Mouse (Mus musculus): Measurements from ENCODE around the gene Ptpre.

Ptpre gene

GRCm38 (mm10) chr7:135580306-135581091 is 43.2 kb downstream of the Ptpre start:
- DNase-seq: no peak

GRCm38 (mm10) chr7:135581128-135581527 is 43.8 kb downstream of the Ptpre start:
- DNase-seq: no peak

- DNase-seq: no peak
These were observed 47.9 kb downstream of the Ptpre start for GRCm38 (mm10) chr7:135585125-135585687.

- no peak for DNase-seq
These were observed 49.1 kb downstream of the Ptpre start for GRCm38 (mm10) chr7:135586402-135586801.

- no peak for DNase-seq
These were observed 50.7 kb downstream of the Ptpre start for GRCm38 (mm10) chr7:135587821-135588575.

GRCm38 (mm10) chr7:135588620-135589309 is 51.5 kb downstream of the Ptpre start:
- DNase-seq: no peak

GRCm38 (mm10) chr7:135591461-135591860 is 54.2 kb downstream of the Ptpre start:
- no peak for DNase-seq

GRCm38 (mm10) chr7:135593286-135593685 is 56.0 kb downstream of the Ptpre start:
- DNase-seq: no peak

GRCm38 (mm10) chr7:135593825-135594224 is 56.5 kb downstream of the Ptpre start:
- no peak for DNase-seq

GRCm38 (mm10) chr7:135594676-135595075 is 57.4 kb downstream of the Ptpre start:
- no peak for DNase-seq

GRCm38 (mm10) chr7:135595640-135596174 is 58.4 kb downstream of the Ptpre start:
- DNase-seq: no peak

GRCm38 (mm10) chr7:135597006-135597405 is 59.7 kb downstream of the Ptpre start:
- DNase-seq: peak; percentile 28

GRCm38 (mm10) chr7:135597604-135598289 is 60.5 kb downstream of the Ptpre start:
- peak; percentile 29 for DNase-seq

GRCm38 (mm10) chr7:135598303-135598855 is 61.1 kb downstream of the Ptpre start:
- no peak for DNase-seq

- DNase-seq: no peak
These were observed 62.8 kb downstream of the Ptpre start for GRCm38 (mm10) chr7:135600076-135600475.

- DNase-seq: no peak
These were observed 64.3 kb downstream of the Ptpre start for GRCm38 (mm10) chr7:135601607-135602006.

- no peak for DNase-seq
These were observed 65.0 kb downstream of the Ptpre start for GRCm38 (mm10) chr7:135602265-135602664.

GRCm38 (mm10) chr7:135602881-135603523 is 65.7 kb downstream of the Ptpre start:
- DNase-seq: peak; percentile 39

- DNase-seq: peak; percentile 62
These were observed 67.9 kb downstream of the Ptpre start for GRCm38 (mm10) chr7:135605002-135605803.

- DNase-seq: no peak
These were observed 68.5 kb downstream of the Ptpre start for GRCm38 (mm10) chr7:135605804-135606072.

- no peak for DNase-seq
These were observed 70.9 kb downstream of the Ptpre start for GRCm38 (mm10) chr7:135608208-135608607.
